Comparison of ENCODE assay signal across 8 mouse cellular contexts in genomic region chr16:91222171-91222642, GRCm38 (mm10). TPM values are rescaled to one million over a fixed set of nuclear protein-coding genes. Genes with fewer than 3 reads are reported as not detected.
A peak's percentile ranks its signal among the peaks of the same experiment; 100 is the strongest.
DNase-seq lines count a peak whose midpoint lies in the region; ATAC-seq and TF ChIP-seq lines count a peak whose summit lies in the region.

No protein-coding gene starts in this region.

- no peak for DNase-seq in heart, adult 11 months
- DNase-seq in R1 (ENCODE audit: low read depth, low spot score): peak; percentile 49
- DNase-seq in forebrain, embryonic 11.5 days (ENCODE audit: low spot score): peak; percentile 70
- DNase-seq in liver, postnatal 0 days: no peak
- DNase-seq in cerebellum, adult 11 months: no peak
- DNase-seq in kidney, postnatal 14 days: no peak
- DNase-seq in frontal cortex, adult 2 months (ENCODE audit: extremely low spot score in 1 of 2, low spot score in 1 of 2): no peak

- H3K27me3 ChIP-seq in heart, embryonic 14.5 days (ENCODE audit: control insufficient read depth, insufficient read depth, low read length): peaks cover 100% of the 10 kb centered on the region
- H3K27me3 ChIP-seq in forebrain, embryonic 11.5 days (ENCODE audit: control insufficient read depth, insufficient read depth, low read length): peaks cover 94% of the 10 kb centered on the region
- peaks cover 92% of the 10 kb centered on the region for H3K27me3 ChIP-seq in liver, postnatal 0 days (ENCODE audit: insufficient read depth, low read length)

- peak overlapping the region in 1 of 2 experiments; percentile 11; a peak in 2 of 4 replicates for H3K4me3 ChIP-seq in heart, embryonic 14.5 days (ENCODE audit: control insufficient read depth in 1 of 2, insufficient read depth in 1 of 2, low read depth in 1 of 2, low read length in 2 of 2)
- H3K4me3 ChIP-seq in forebrain, embryonic 11.5 days (ENCODE audit: low read depth, low read length): peak overlapping the region; percentile 30
- H3K4me3 ChIP-seq in liver, postnatal 0 days (ENCODE audit: low read depth, low read length): peak overlapping the region; percentile 6; the same call in 1 of the 2 replicates

- H3K4me2 ChIP-seq in heart, embryonic 14.5 days (ENCODE audit: low read length): peak overlapping the region; percentile 34
- H3K4me2 ChIP-seq in forebrain, embryonic 11.5 days (ENCODE audit: low read depth, low read length, severe bottlenecking): peak overlapping the region; percentile 60
- H3K4me2 ChIP-seq in liver, postnatal 0 days (ENCODE audit: low read depth, low read length): no peak overlapping the region

- ATAC-seq in heart, embryonic 14.5 days (ENCODE audit: insufficient number of reproducible peaks, insufficient read depth, low FRiP score, low read depth): no peak
- ATAC-seq in forebrain, embryonic 11.5 days (replicated peaks; ENCODE audit: low FRiP score): no peak
- no peak for ATAC-seq in liver, postnatal 0 days

- H3K36me3 ChIP-seq in heart, embryonic 14.5 days (ENCODE audit: control insufficient read depth, insufficient read depth, low read length): no peaks in the 10 kb centered on the region
- no peaks in the 10 kb centered on the region for H3K36me3 ChIP-seq in forebrain, embryonic 11.5 days (ENCODE audit: control insufficient read depth, insufficient read depth, low read length)
- no peaks in the 10 kb centered on the region for H3K36me3 ChIP-seq in liver, postnatal 0 days (replicated peaks; ENCODE audit: insufficient read depth, low read length)

- no peak overlapping the region for H3K27ac ChIP-seq in heart, embryonic 14.5 days (replicated peaks in 1 of 2; ENCODE audit: control insufficient read depth in 1 of 2, insufficient read depth in 1 of 2, low read depth in 2 of 2, low read length in 2 of 2)
- H3K27ac ChIP-seq in forebrain, embryonic 11.5 days (ENCODE audit: low read depth, low read length): peak overlapping the region; percentile 62
- H3K27ac ChIP-seq in liver, postnatal 0 days (ENCODE audit: low read depth): no peak overlapping the region

- no peak for TF ChIP-seq CTCF in liver, postnatal 0 days (IDR thresholded peaks at IDR 0.05; ENCODE audit: low read depth)

- 0 out of 2 replicates have a peak, but pooled peaks cover 5% of the 10 kb centered on the region for H3K9me3 ChIP-seq in heart, embryonic 14.5 days (ENCODE audit: control insufficient read depth, low read length)
- H3K9me3 ChIP-seq in forebrain, embryonic 11.5 days (ENCODE audit: control insufficient read depth, low read length): peaks cover 4% of the 10 kb centered on the region; the same call in 1 of the 2 replicates
- peaks cover 4% of the 10 kb centered on the region; the same call in 1 of the 2 replicates for H3K9me3 ChIP-seq in liver, postnatal 0 days (ENCODE audit: low read length)

- no peak overlapping the region for H3K9ac ChIP-seq in heart, embryonic 14.5 days (ENCODE audit: low read length)
- peak overlapping the region; percentile 60 for H3K9ac ChIP-seq in forebrain, embryonic 11.5 days (ENCODE audit: low read length)
- H3K9ac ChIP-seq in liver, postnatal 0 days (replicated peaks): no peak overlapping the region

- TF ChIP-seq EP300 in liver, postnatal 0 days (IDR thresholded peaks at IDR 0.05; ENCODE audit: low read depth): no peak

- WGBS in heart, embryonic 14.5 days: under 1% methylated on average over 25 of the region's 25 CpGs
- WGBS in forebrain, embryonic 11.5 days: under 1% methylated on average over 25 of the region's 25 CpGs
- WGBS in liver, postnatal 0 days (ENCODE audit: insufficient replicate concordance): 2% methylated on average over 25 of the region's 25 CpGs

- peaks cover 5 to 29% of the 10 kb centered on the region in 2 experiments; a peak in 3 of 4 replicates for H3K4me1 ChIP-seq in heart, embryonic 14.5 days (ENCODE audit: control insufficient read depth in 2 of 2, insufficient read depth in 2 of 2, low read length in 2 of 2)
- peaks cover 50% of the 10 kb centered on the region; the same call in 1 of the 2 replicates for H3K4me1 ChIP-seq in forebrain, embryonic 11.5 days (replicated peaks; ENCODE audit: control insufficient read depth, insufficient read depth, low read length)
- H3K4me1 ChIP-seq in liver, postnatal 0 days (ENCODE audit: insufficient read depth): peaks cover 4% of the 10 kb centered on the region; the same call in 1 of the 2 replicates

RNA-seq across cellular contexts. Expression of gene Olig2, which starts 3.0 kb away (rescaled TPM):
- not detected in 2 replicates for polyA plus RNA-seq in heart, embryonic 14.5 days (2014; fragmentation: Nextera tagmentation; extraction: Ambion mirVana)
- 20.3 and 27.4 TPM in 2 replicates for polyA plus RNA-seq in forebrain, embryonic 11.5 days (2014; fragmentation: Nextera tagmentation; extraction: Ambion mirVana)
- polyA plus RNA-seq in liver, postnatal 0 days (2015; fragmentation: Nextera tagmentation; extraction: Ambion mirVana): not detected in 2 replicates
- polyA plus RNA-seq in frontal cortex, adult 2 months (2012; rRNA removed): 30.1 and 31.8 TPM in 2 replicates

RNA-seq across cellular contexts. Expression of gene Olig1, which starts 47.4 kb away (rescaled TPM):
- 0.09 TPM in 1 of 2 replicates, not detected in the other for polyA plus RNA-seq in heart, embryonic 14.5 days (2014; fragmentation: Nextera tagmentation; extraction: Ambion mirVana)
- 9.0 and 12.3 TPM in 2 replicates for polyA plus RNA-seq in forebrain, embryonic 11.5 days (2014; fragmentation: Nextera tagmentation; extraction: Ambion mirVana)
- polyA plus RNA-seq in liver, postnatal 0 days (2015; fragmentation: Nextera tagmentation; extraction: Ambion mirVana): 0.28 and 0.33 TPM in 2 replicates
- 163 and 191 TPM in 2 replicates for polyA plus RNA-seq in frontal cortex, adult 2 months (2012; rRNA removed)

Comparison
In these comparisons a context has a peak if more than half of its experiments do, and no peak if none do; other contexts are left out.
1. DNase-seq: peak in R1 (single experiment) and forebrain, embryonic 11.5 days (single experiment); none in heart, adult 11 months (single experiment), liver, postnatal 0 days (single experiment), cerebellum, adult 11 months (single experiment), kidney, postnatal 14 days (single experiment) and frontal cortex, adult 2 months (0 of 2).
2. RNA of gene Olig2, which starts 3.0 kb away (polyA plus RNA-seq): 30.1 to 31.8 TPM in frontal cortex, adult 2 months and 20.3 to 27.4 TPM in forebrain, embryonic 11.5 days; not detected in heart, embryonic 14.5 days and not detected in liver, postnatal 0 days; every median in the first group is over 10 times any median in the second.
3. RNA of gene Olig1, which starts 47.4 kb away (polyA plus RNA-seq): 163 to 191 TPM in frontal cortex, adult 2 months; 9.0 to 12.3 TPM in forebrain, embryonic 11.5 days, 0.28 to 0.33 TPM in liver, postnatal 0 days and 0.09 TPM in heart, embryonic 14.5 days; every median in the first group is over 10 times any median in the second.